Mouse (Mus musculus): ENCODE measurements at regions not wholly inside any gene's neighbourhood (a gene's known extent, or its start where the extent isn't known, plus 50 kb on each side); places are given as distances from the start of the nearest gene placed in this dataset.

DNA sequence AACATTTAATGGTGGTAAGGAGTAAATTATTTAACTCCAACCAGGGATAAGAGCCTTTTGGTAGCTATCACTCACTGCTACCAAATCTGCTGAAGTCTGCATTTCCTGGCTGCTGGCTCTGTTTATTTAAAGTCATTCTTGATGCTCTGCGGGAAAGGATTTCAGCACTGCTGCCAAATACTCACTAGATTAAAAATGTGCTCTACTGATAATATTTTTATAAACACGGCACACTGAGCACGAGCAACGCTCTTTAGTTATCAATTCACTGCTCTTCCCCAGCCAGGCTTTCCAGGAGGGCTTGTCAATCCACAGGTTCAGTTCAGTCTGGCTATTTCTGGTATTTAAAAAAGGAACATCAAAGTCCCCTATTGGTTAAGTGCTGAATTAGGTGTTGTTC lies 591.3 kb upstream of the Cited2 start:
- TF ChIP-seq POLR2A (IDR thresholded peaks at IDR 0.05; ENCODE audit: extremely low read depth, insufficient read depth, low read length) (no peak), CTCF (IDR thresholded peaks at IDR 0.05; ENCODE audit: low read depth, low read length) (no peak)
